23 mouse cellular contexts compared by ENCODE assay signal in genomic region chr10:117753711-117754608, GRCm38 (mm10). TPM values are rescaled to one million over a fixed set of nuclear protein-coding genes. Genes with fewer than 3 reads are reported as not detected.
DNase-seq lines count a peak whose midpoint lies in the region; ATAC-seq and TF ChIP-seq lines count a peak whose summit lies in the region.
"Had no signal": no experiment of that assay in that cellular context is flagged by ENCODE, and none has a peak within 500 bp of the region (broad histone marks: within the 10 kb centered on the region; RNA-seq: fewer than 3 reads in every experiment).

No protein-coding gene starts in this region.

- H3K4me2 ChIP-seq in liver, embryonic 13.5 days: no peak overlapping the region
- no peak overlapping the region for H3K4me2 ChIP-seq in liver, embryonic 11.5 days
- H3K4me2 ChIP-seq in intestine, embryonic 15.5 days (replicated peaks): no peak overlapping the region
- H3K4me2 ChIP-seq: embryonic facial prominence, embryonic 12.5 days; embryonic facial prominence, embryonic 15.5 days; heart, embryonic 11.5 days; hindbrain, embryonic 12.5 days; hindbrain, embryonic 15.5 days had no signal

- H3K36me3 ChIP-seq in liver, embryonic 13.5 days: peaks cover 93% of the 10 kb centered on the region
- H3K36me3 ChIP-seq in liver, embryonic 11.5 days (ENCODE audit: control insufficient read depth, insufficient read depth, low read length): peaks cover 73% of the 10 kb centered on the region
- H3K36me3 ChIP-seq in macrophage (ENCODE audit: inconsistent target): peaks cover 28% of the 10 kb centered on the region; the same call in 1 of the 2 replicates
- peaks cover 53% of the 10 kb centered on the region for H3K36me3 ChIP-seq in intestine, embryonic 15.5 days

- WGBS in liver, embryonic 13.5 days (ENCODE audit: insufficient replicate concordance): 81% methylated on average over 8 of the region's 8 CpGs
- 87% methylated on average over 8 of the region's 8 CpGs for WGBS in liver, embryonic 11.5 days
- WGBS in bone marrow, adult 2 months: 94% methylated on average over 8 of the region's 8 CpGs
- WGBS in macrophage (ENCODE audit: missing documents): 94% methylated on average over 6 of the region's 8 CpGs
- WGBS in intestine, embryonic 15.5 days: 91% methylated on average over 8 of the region's 8 CpGs

- H3K27ac ChIP-seq in liver, embryonic 13.5 days: peak overlapping the region; percentile 44
- no peak overlapping the region for H3K27ac ChIP-seq in liver, embryonic 11.5 days (ENCODE audit: low read depth, low read length)
- peak overlapping the region; percentile 86 for H3K27ac ChIP-seq in bone marrow, adult 2 months (ENCODE audit: control insufficient read depth, insufficient read depth, low read depth, low read length, poor library complexity)
- H3K27ac ChIP-seq in macrophage: peak overlapping the region; percentile 86
- H3K27ac ChIP-seq in intestine, embryonic 15.5 days: no peak overlapping the region
- H3K27ac ChIP-seq: embryonic facial prominence, embryonic 12.5 days; embryonic facial prominence, embryonic 15.5 days; gastrocnemius, adult 2 months; hindbrain, embryonic 12.5 days; hindbrain, embryonic 15.5 days had no signal

- no peak for TF ChIP-seq CTCF in bone marrow, adult 2 months (IDR thresholded peaks at IDR 0.05; ENCODE audit: control insufficient read depth, insufficient read depth, low read length)

- H3K4me1 ChIP-seq in liver, embryonic 13.5 days (replicated peaks): peaks cover 3% of the 10 kb centered on the region; the same call in 1 of the 2 replicates
- no peaks in the 10 kb centered on the region for H3K4me1 ChIP-seq in liver, embryonic 11.5 days (replicated peaks; ENCODE audit: control insufficient read depth, insufficient read depth, low read length)
- no peaks in the 10 kb centered on the region; the same call in 1 of the 2 replicates for H3K4me1 ChIP-seq in bone marrow, adult 2 months (ENCODE audit: control insufficient read depth, insufficient read depth, low read length)
- H3K4me1 ChIP-seq in intestine, embryonic 15.5 days (replicated peaks): no peaks in the 10 kb centered on the region
- H3K4me1 ChIP-seq: embryonic facial prominence, embryonic 12.5 days; embryonic facial prominence, embryonic 15.5 days; hindbrain, embryonic 12.5 days; hindbrain, embryonic 15.5 days had no signal

- DNase-seq in liver, embryonic 13.5 days: no peak
- DNase-seq in liver, embryonic 11.5 days (ENCODE audit: low spot score): no peak
- DNase-seq in 3T3-L1 (ENCODE audit: low read depth, low spot score): peak; percentile 94
- no peak for DNase-seq in left cerebral cortex, adult 9 months (ENCODE audit: low spot score in 2 of 2)
- DNase-seq: adrenal gland, adult 8-10 months; adrenal gland, postnatal 25 days; cerebellum, adult 11 months; cerebellum, adult 2 months; cerebellum, adult 9-11 months; cerebellum, postnatal 25 days; forebrain, postnatal 0 days; gastrocnemius, adult 2 months; gastrocnemius, postnatal 14 days had no signal

- no peaks in the 10 kb centered on the region for H3K9me3 ChIP-seq in liver, embryonic 13.5 days (replicated peaks)
- H3K9me3 ChIP-seq in liver, embryonic 11.5 days (ENCODE audit: control insufficient read depth, low read length): no peaks in the 10 kb centered on the region
- H3K9me3 ChIP-seq in intestine, embryonic 15.5 days: no peaks in the 10 kb centered on the region
- H3K9me3 ChIP-seq: embryonic facial prominence, embryonic 12.5 days; embryonic facial prominence, embryonic 15.5 days; hindbrain, embryonic 12.5 days; hindbrain, embryonic 15.5 days had no signal

- H3K27me3 ChIP-seq in liver, embryonic 13.5 days: no peaks in the 10 kb centered on the region
- H3K27me3 ChIP-seq in liver, embryonic 11.5 days (replicated peaks; ENCODE audit: control insufficient read depth, insufficient read depth, low read length): no peaks in the 10 kb centered on the region
- H3K27me3 ChIP-seq in intestine, embryonic 15.5 days (replicated peaks): no peaks in the 10 kb centered on the region
- H3K27me3 ChIP-seq: embryonic facial prominence, embryonic 12.5 days; embryonic facial prominence, embryonic 15.5 days; hindbrain, embryonic 12.5 days; hindbrain, embryonic 15.5 days had no signal

- TF ChIP-seq POLR2A in bone marrow, adult 2 months (IDR thresholded peaks at IDR 0.05; ENCODE audit: borderline replicate concordance, control insufficient read depth, low read depth, low read length): no peak

- H3K9ac ChIP-seq in liver, embryonic 13.5 days: no peak overlapping the region
- H3K9ac ChIP-seq in liver, embryonic 11.5 days (ENCODE audit: low read depth, low read length): no peak overlapping the region
- H3K9ac ChIP-seq in intestine, embryonic 15.5 days: no peak overlapping the region
- H3K9ac ChIP-seq: embryonic facial prominence, embryonic 12.5 days; embryonic facial prominence, embryonic 15.5 days; forebrain, postnatal 0 days; hindbrain, embryonic 12.5 days; hindbrain, embryonic 15.5 days had no signal

- no peak overlapping the region for H3K4me3 ChIP-seq in liver, embryonic 13.5 days (replicated peaks)
- H3K4me3 ChIP-seq in liver, embryonic 11.5 days (ENCODE audit: low read depth, low read length): no peak overlapping the region
- no peak overlapping the region for H3K4me3 ChIP-seq in bone marrow, adult 2 months (replicated peaks; ENCODE audit: control insufficient read depth, low read depth, low read length)
- no peak overlapping the region for H3K4me3 ChIP-seq in macrophage (ENCODE audit: inconsistent target)
- no peak overlapping the region for H3K4me3 ChIP-seq in intestine, embryonic 15.5 days (replicated peaks)
- H3K4me3 ChIP-seq: embryonic facial prominence, embryonic 12.5 days; embryonic facial prominence, embryonic 15.5 days; gastrocnemius, adult 2 months; hindbrain, embryonic 12.5 days; hindbrain, embryonic 15.5 days had no signal

- ATAC-seq in liver, embryonic 13.5 days (ENCODE audit: low read depth): no peak
- ATAC-seq in liver, embryonic 11.5 days (replicated peaks; ENCODE audit: low FRiP score): no peak
- no peak for ATAC-seq in intestine, embryonic 15.5 days
- ATAC-seq: CD4-positive, CD25-positive, alpha-beta regulatory T cell, adult 4 months; forebrain, embryonic 14.5 days; forebrain, postnatal 0 days had no signal

- H3K79me2 ChIP-seq in macrophage (ENCODE audit: inconsistent target): no peaks in the 10 kb centered on the region

RNA-seq across cellular contexts. Expression of gene Slc35e3, which starts 7.8 kb away (rescaled TPM):
- 2.7 and 3.2 TPM in 2 replicates for polyA plus RNA-seq in liver, embryonic 13.5 days (2015; fragmentation: Nextera tagmentation; extraction: Ambion mirVana)
- polyA plus RNA-seq in liver, embryonic 11.5 days (2014; fragmentation: Nextera tagmentation; extraction: Ambion mirVana): 7.1 and 7.2 TPM in 2 replicates
- polyA plus RNA-seq in bone marrow, adult 2 months (2011; ENCODE audit: insufficient read depth, insufficient read length, low replicate concordance, missing spikeins): 4.3 and 8.3 TPM in 2 replicates
- total RNA-seq in macrophage (2018; cell fraction: chromatin; rRNA removed): 10 to 100 TPM in 9 of 26 experiments, 1 to 10 TPM in 17; 5.3 to 16.2 (median 8.5) TPM
- total RNA-seq in macrophage (2018; cell fraction: cytosol; rRNA removed): 10 to 100 TPM in 7 of 26 experiments, 1 to 10 TPM in 19; 6.6 to 12.5 (median 8.7) TPM
- 10 to 100 TPM in 25 of 26 experiments, 1 to 10 TPM in 1; 9.2 to 24.5 (median 13.9) TPM for total RNA-seq in macrophage (2018; cell fraction: nucleus; rRNA removed)
- polyA plus RNA-seq in macrophage (2018): 6.8 to 12.7 TPM (median 9.9 TPM) in 3 replicates
- polyA plus RNA-seq in intestine, embryonic 15.5 days (2015; fragmentation: Nextera tagmentation; extraction: Ambion mirVana): 11.7 and 11.8 TPM in 2 replicates

RNA-seq across cellular contexts. Expression of gene Nup107, which starts 38.5 kb away (rescaled TPM):
- polyA plus RNA-seq in liver, embryonic 13.5 days (2015; fragmentation: Nextera tagmentation; extraction: Ambion mirVana): 54.8 and 67.3 TPM in 2 replicates
- polyA plus RNA-seq in liver, embryonic 11.5 days (2014; fragmentation: Nextera tagmentation; extraction: Ambion mirVana): 102 and 120 TPM in 2 replicates
- 22.8 and 31.1 TPM in 2 replicates for polyA plus RNA-seq in bone marrow, adult 2 months (2011; ENCODE audit: insufficient read depth, insufficient read length, low replicate concordance, missing spikeins)
- 10 to 100 TPM in 17 of 26 experiments, 1 to 10 TPM in 9; 4.5 to 32.4 (median 15.9) TPM for total RNA-seq in macrophage (2018; cell fraction: chromatin; rRNA removed)
- total RNA-seq in macrophage (2018; cell fraction: cytosol; rRNA removed): 10 to 100 TPM in 1 of 26 experiments, 1 to 10 TPM in 25; 2.7 to 10.6 (median 6.8) TPM
- total RNA-seq in macrophage (2018; cell fraction: nucleus; rRNA removed): 10 to 100 TPM in 9 of 26 experiments, 1 to 10 TPM in 17; 3.0 to 32.6 (median 9.2) TPM
- polyA plus RNA-seq in macrophage (2018): 8.0 to 24.8 TPM (median 17.9 TPM) in 3 replicates
- 58.8 and 60.8 TPM in 2 replicates for polyA plus RNA-seq in intestine, embryonic 15.5 days (2015; fragmentation: Nextera tagmentation; extraction: Ambion mirVana)

RNA-seq across cellular contexts. Expression of gene Mdm2, which starts 43.4 kb away (rescaled TPM):
- polyA plus RNA-seq in liver, embryonic 13.5 days (2015; fragmentation: Nextera tagmentation; extraction: Ambion mirVana): 16.3 and 25.9 TPM in 2 replicates
- polyA plus RNA-seq in liver, embryonic 11.5 days (2014; fragmentation: Nextera tagmentation; extraction: Ambion mirVana): 56.0 and 56.7 TPM in 2 replicates
- polyA plus RNA-seq in bone marrow, adult 2 months (2011; ENCODE audit: insufficient read depth, insufficient read length, low replicate concordance, missing spikeins): 19.1 and 55.7 TPM in 2 replicates
- total RNA-seq in macrophage (2018; cell fraction: chromatin; rRNA removed): 1,000 to 10,000 TPM in 12 of 26 experiments, 100 to 1,000 TPM in 14; 488 to 3,376 (median 837) TPM
- total RNA-seq in macrophage (2018; cell fraction: cytosol; rRNA removed): 100 to 1,000 TPM in 16 of 26 experiments, 10 to 100 TPM in 10; 72.5 to 455 (median 128) TPM
- 1,000 to 10,000 TPM in 7 of 26 experiments, 100 to 1,000 TPM in 19; 303 to 1,681 (median 684) TPM for total RNA-seq in macrophage (2018; cell fraction: nucleus; rRNA removed)
- 68.8 to 97.8 TPM (median 84.1 TPM) in 3 replicates for polyA plus RNA-seq in macrophage (2018)
- 34.0 and 35.1 TPM in 2 replicates for polyA plus RNA-seq in intestine, embryonic 15.5 days (2015; fragmentation: Nextera tagmentation; extraction: Ambion mirVana)

Comparison
In these comparisons a context has a peak if more than half of its experiments do, and no peak if none do; other contexts are left out.
1. H3K27ac ChIP-seq: peak in liver, embryonic 13.5 days (single experiment), bone marrow, adult 2 months (single experiment) and macrophage (single experiment); none in liver, embryonic 11.5 days (single experiment) and intestine, embryonic 15.5 days (single experiment).